Mouse (Mus musculus): ENCODE results near the gene Ada. TPM values are rescaled to one million over a fixed set of nuclear protein-coding genes. Genes with fewer than 3 reads are reported as not detected.

Ada gene
- polyA plus RNA-seq, 1 experiment from 2014 or later = 2.7 TPM

DNA sequence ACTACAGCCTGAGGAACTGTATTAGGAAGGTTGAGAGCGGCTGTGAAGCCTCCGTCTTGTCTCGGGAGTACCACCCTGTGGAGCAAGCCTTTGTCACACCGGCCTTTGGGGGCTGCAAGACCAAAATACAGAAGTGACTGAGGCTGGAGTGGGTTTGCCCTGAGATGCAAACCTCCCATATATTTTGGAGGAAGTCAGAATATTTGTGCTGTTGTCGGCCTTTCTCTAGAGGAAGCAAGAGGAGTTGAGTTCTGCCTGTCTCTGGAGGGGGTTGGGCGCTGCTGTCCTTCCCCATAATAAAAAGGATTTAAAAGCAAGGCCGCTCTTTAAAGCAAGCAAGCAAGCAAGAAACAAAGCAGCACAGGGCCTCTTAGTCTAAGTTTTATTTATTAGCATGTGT, 11.4 kb upstream of the Ada start:
- H3K4me2 ChIP-seq (ENCODE audit: low read depth, low read length) = no peak overlapping the region
- ATAC-seq (no peak), DNase-seq (no peak)
- H3K9me3 ChIP-seq (ENCODE audit: low read length) = no peaks in the 10 kb centered on the region
- 0 out of 2 replicates have a peak overlapping the region, but pooled peaks have one; percentile 22 for H3K27ac ChIP-seq (ENCODE audit: low read depth)
- H3K4me3 ChIP-seq (ENCODE audit: low read depth, low read length) = no peak overlapping the region
- TF ChIP-seq CTCF (IDR thresholded peaks at IDR 0.05; ENCODE audit: low read depth) (no peak), EP300 (IDR thresholded peaks at IDR 0.05; ENCODE audit: low read depth) (no peak)
- no peak overlapping the region for H3K9ac ChIP-seq (replicated peaks)
- 55% methylated on average over 7 of the region's 7 CpGs for WGBS (ENCODE audit: insufficient replicate concordance)
- H3K27me3 ChIP-seq (ENCODE audit: insufficient read depth, low read length) = no peaks in the 10 kb centered on the region
- H3K4me1 ChIP-seq (ENCODE audit: insufficient read depth) = no peaks in the 10 kb centered on the region
- no peaks in the 10 kb centered on the region for H3K36me3 ChIP-seq (replicated peaks; ENCODE audit: insufficient read depth, low read length)

DNA sequence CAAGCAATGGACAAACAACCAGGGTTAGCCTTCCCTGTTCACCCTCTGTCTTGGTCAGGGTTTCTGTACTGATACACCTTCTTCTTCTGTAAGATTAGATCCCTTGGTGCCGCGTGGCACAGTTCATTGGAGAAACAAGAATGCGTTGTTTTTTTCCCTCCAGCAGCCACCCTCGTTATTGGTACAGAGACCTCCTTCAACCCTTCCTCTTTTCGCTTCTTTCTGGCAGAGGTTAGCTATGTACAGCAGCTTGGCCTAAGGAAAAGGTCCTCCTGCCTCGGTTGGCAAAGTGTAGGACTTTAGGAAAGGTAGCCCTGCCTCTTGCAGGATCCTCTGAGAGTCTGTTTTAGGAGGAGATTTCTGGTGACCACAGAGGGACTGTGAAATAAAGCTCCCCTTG, 10.6 kb upstream of the Ada start:
- Histone ChIP-seq H3K4me2 (ENCODE audit: low read depth, low read length) (no peak overlapping the region), H3K27ac (ENCODE audit: low read depth) (no peak overlapping the region), H3K4me3 (ENCODE audit: low read depth, low read length) (no peak overlapping the region), H3K9ac (replicated peaks) (no peak overlapping the region), H3K4me1 (ENCODE audit: insufficient read depth) (no peaks in the 10 kb centered on the region), H3K9me3 (ENCODE audit: low read length) (no peaks in the 10 kb centered on the region), H3K27me3 (ENCODE audit: insufficient read depth, low read length) (no peaks in the 10 kb centered on the region), H3K36me3 (replicated peaks; ENCODE audit: insufficient read depth, low read length) (no peaks in the 10 kb centered on the region)
- DNase-seq (no peak), ATAC-seq (no peak)
- 45% methylated on average over 6 of the region's 6 CpGs for WGBS (ENCODE audit: insufficient replicate concordance)
- TF ChIP-seq EP300 (IDR thresholded peaks at IDR 0.05; ENCODE audit: low read depth) = no peak
- TF ChIP-seq CTCF (IDR thresholded peaks at IDR 0.05; ENCODE audit: low read depth) = no peak

DNA sequence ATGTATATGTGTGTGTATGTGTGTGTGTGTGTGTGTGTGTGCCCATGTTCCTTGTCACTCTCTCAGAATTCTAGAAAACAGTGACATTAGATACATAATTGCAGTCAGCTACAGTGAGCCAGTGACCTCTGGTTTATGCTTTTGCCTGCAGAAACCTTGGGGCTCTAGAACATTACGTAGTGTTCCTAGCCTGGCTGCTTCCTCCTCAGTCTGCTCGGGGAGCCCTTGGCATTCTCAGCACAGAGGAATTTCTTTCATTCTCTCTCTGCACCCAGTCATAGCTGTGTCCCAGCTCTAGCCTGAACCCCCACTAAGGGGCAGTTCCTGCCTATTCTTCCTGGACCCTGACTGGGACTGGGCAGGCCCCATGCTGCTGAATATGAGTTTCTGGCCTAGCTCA, 8.1 kb upstream of the Ada start:
- Histone ChIP-seq H3K4me1 (ENCODE audit: insufficient read depth) (no peaks in the 10 kb centered on the region), H3K9me3 (ENCODE audit: low read length) (no peaks in the 10 kb centered on the region), H3K4me3 (ENCODE audit: low read depth, low read length) (no peak overlapping the region), H3K27me3 (ENCODE audit: insufficient read depth, low read length) (no peaks in the 10 kb centered on the region), H3K4me2 (ENCODE audit: low read depth, low read length) (no peak overlapping the region), H3K27ac (ENCODE audit: low read depth) (no peak overlapping the region), H3K9ac (replicated peaks) (no peak overlapping the region), H3K36me3 (replicated peaks; ENCODE audit: insufficient read depth, low read length) (no peaks in the 10 kb centered on the region)
- 51% methylated on average over 2 of the region's 2 CpGs for WGBS (ENCODE audit: insufficient replicate concordance)
- DNase-seq = no peak
- ATAC-seq = no peak
- TF ChIP-seq EP300 (IDR thresholded peaks at IDR 0.05; ENCODE audit: low read depth) = no peak
- no peak for TF ChIP-seq CTCF (IDR thresholded peaks at IDR 0.05; ENCODE audit: low read depth)

DNA sequence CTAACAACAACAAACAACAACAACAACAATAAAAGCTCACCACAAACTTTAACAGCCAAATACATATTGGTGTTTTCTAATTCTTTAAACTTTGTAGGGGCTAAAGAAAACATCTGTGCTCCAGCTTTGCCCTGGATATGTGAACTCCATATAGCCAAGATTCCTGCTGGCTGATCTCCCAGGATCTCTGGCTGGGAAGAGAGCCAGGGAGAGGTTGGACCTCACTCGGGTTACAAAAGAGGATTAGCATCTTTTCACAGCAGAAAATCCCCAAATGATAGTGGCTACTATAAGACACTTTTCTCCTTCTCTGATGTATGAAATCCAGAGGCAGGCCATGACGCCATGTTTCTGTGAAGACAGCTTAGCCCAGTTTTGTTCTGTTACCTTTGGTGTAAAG, 6.7 kb upstream of the Ada start:
- Histone ChIP-seq H3K36me3 (replicated peaks; ENCODE audit: insufficient read depth, low read length) (no peaks in the 10 kb centered on the region), H3K9ac (replicated peaks) (no peak overlapping the region), H3K9me3 (ENCODE audit: low read length) (no peaks in the 10 kb centered on the region), H3K4me2 (ENCODE audit: low read depth, low read length) (no peak overlapping the region), H3K4me1 (ENCODE audit: insufficient read depth) (no peaks in the 10 kb centered on the region), H3K27me3 (ENCODE audit: insufficient read depth, low read length) (0 out of 2 replicates have a peak, but pooled peaks cover 7% of the 10 kb centered on the region), H3K27ac (ENCODE audit: low read depth) (no peak overlapping the region), H3K4me3 (ENCODE audit: low read depth, low read length) (no peak overlapping the region)
- WGBS (ENCODE audit: insufficient replicate concordance) = 45% methylated on average over 2 of the region's 2 CpGs
- no peak for ATAC-seq
- no peak for DNase-seq
- no peak for TF ChIP-seq CTCF (IDR thresholded peaks at IDR 0.05; ENCODE audit: low read depth)

DNA sequence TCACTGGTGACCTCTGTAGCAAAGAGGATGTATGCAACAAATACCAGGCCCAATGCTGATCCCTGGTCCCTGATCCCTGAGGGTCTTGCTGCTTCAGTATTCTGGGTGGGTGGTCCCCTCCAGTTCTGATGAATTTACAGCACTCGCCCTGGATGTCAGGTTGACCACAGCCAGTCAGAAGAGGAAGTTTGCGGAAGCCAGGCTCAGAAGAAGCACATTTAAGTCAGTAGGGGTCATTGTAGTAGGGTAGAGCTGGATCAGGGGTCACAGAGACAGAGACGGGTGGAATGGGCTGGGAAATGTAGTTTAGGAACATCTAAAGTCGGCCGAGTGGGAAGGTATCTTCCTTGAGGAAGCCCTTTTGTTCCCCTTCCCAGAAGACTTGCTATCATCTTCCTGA, 4.2 kb upstream of the Ada start:
- TF ChIP-seq EP300 (IDR thresholded peaks at IDR 0.05; ENCODE audit: low read depth) = no peak
- Histone ChIP-seq H3K9ac (replicated peaks) (no peak overlapping the region), H3K4me1 (ENCODE audit: insufficient read depth) (peaks cover 9% of the 10 kb centered on the region), H3K4me3 (ENCODE audit: low read depth, low read length) (no peak overlapping the region), H3K4me2 (ENCODE audit: low read depth, low read length) (no peak overlapping the region), H3K27ac (ENCODE audit: low read depth) (no peak overlapping the region), H3K27me3 (ENCODE audit: insufficient read depth, low read length) (0 out of 2 replicates have a peak, but pooled peaks cover 10% of the 10 kb centered on the region), H3K9me3 (ENCODE audit: low read length) (no peaks in the 10 kb centered on the region), H3K36me3 (replicated peaks; ENCODE audit: insufficient read depth, low read length) (no peaks in the 10 kb centered on the region)
- no peak for DNase-seq
- WGBS (ENCODE audit: insufficient replicate concordance) = 35% methylated on average over 5 of the region's 5 CpGs
- ATAC-seq = no peak

DNA sequence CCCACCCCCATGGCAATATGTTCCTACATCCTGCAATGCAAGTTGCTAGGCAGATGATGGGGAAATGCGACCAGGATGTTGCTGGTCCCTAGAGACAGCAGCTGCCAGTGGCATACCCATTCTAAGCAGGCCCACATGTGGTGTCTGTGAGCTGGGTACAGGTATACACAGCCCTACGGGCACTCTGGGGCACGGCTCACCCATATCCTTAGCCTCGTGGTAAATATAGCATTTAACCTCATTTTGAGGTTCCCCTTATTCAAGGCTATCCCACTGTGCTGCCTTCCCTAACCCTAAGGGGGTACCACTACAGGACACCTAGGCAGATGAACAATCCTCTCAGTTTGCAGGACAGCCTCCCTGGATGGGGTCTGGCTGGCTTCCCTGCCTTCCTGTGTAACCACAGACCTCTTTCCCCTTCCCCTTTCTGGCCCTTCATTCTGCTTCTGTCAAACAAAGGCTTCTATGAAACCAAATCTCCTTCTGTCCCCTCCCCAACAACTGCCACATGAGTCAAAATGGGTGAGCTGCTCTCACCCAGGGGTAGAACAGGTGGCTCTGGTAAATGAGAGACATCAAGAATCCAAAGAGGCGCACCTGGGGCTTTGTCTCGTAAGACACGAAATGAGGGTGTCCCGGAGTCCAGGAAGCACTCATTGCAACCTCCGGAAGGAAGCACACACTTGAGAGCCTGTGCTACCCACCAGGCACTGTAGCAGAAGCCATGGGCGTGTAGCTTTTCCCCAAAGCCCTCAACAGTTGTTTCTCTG, 5.1 kb downstream of the Ada start:
- H3K27me3 ChIP-seq (ENCODE audit: insufficient read depth, low read length) = 0 out of 2 replicates have a peak, but pooled peaks cover 9% of the 10 kb centered on the region
- WGBS (ENCODE audit: insufficient replicate concordance) = 36% methylated on average over 10 of the region's 10 CpGs
- no peak overlapping the region; the same call in 1 of the 2 replicates for H3K9ac ChIP-seq (replicated peaks)
- H3K27ac ChIP-seq (ENCODE audit: low read depth) = peak overlapping the region; percentile 34; the same call in 1 of the 2 replicates
- TF ChIP-seq EP300 (IDR thresholded peaks at IDR 0.05; ENCODE audit: low read depth) (no peak), CTCF (IDR thresholded peaks at IDR 0.05; ENCODE audit: low read depth) (no peak)
- peaks cover 27% of the 10 kb centered on the region for H3K4me1 ChIP-seq (ENCODE audit: insufficient read depth)
- peak overlapping the region; percentile 18; the same call in 1 of the 2 replicates for H3K4me2 ChIP-seq (ENCODE audit: low read depth, low read length)
- H3K4me3 ChIP-seq (ENCODE audit: low read depth, low read length) = no peak overlapping the region
- DNase-seq = no peak
- H3K9me3 ChIP-seq (ENCODE audit: low read length) = no peaks in the 10 kb centered on the region
- ATAC-seq = no peak
- H3K36me3 ChIP-seq (replicated peaks; ENCODE audit: insufficient read depth, low read length) = no peaks in the 10 kb centered on the region
